Mouse (Mus musculus): ENCODE data around the gene Neu3. TPM values are rescaled to one million over a fixed set of nuclear protein-coding genes. Genes with fewer than 3 reads are reported as not detected.
"Not testable (repeated sequence)": the region's sequence is repeated elsewhere in the genome, so short reads cannot be mapped to it uniquely, and the experiment has no call there.

The Neu3 gene
- total and polyA plus RNA-seq, 2 experiments from 2014 or later: 3.0 to 4.7 TPM

GRCm38 (mm10) chr7:99823045-99823663, 5.1 kb downstream of the Neu3 start:
- Histone ChIP-seq H3K27ac (ENCODE audit: low read depth) (0 out of 2 replicates have a peak overlapping the region, but pooled peaks have one; percentile 45), H3K27me3 (ENCODE audit: control insufficient read depth, insufficient read depth, low read length) (no peaks in the 10 kb centered on the region), H3K36me3 (replicated peaks; ENCODE audit: control insufficient read depth, insufficient read depth, low read length) (no peaks in the 10 kb centered on the region), H3K4me2 (ENCODE audit: low read depth, low read length) (no peak overlapping the region), H3K4me1 (ENCODE audit: control insufficient read depth, insufficient read depth) (peaks cover 32% of the 10 kb centered on the region), H3K4me3 (ENCODE audit: low read depth, low read length) (no peak overlapping the region), H3K9ac (replicated peaks; ENCODE audit: low read depth, low read length) (no peak overlapping the region), H3K9me3 (replicated peaks; ENCODE audit: control insufficient read depth, low read length) (no peaks in the 10 kb centered on the region)
- DNase-seq (ENCODE audit: low spot score) (no peak), ATAC-seq (ENCODE audit: insufficient read depth, low read depth) (no peak)
- WGBS: 76% methylated on average over 10 of the region's 10 CpGs
- TF ChIP-seq CTCF (IDR thresholded peaks at IDR 0.05; ENCODE audit: low read depth) (no peak), EP300 (IDR thresholded peaks at IDR 0.05; ENCODE audit: low read depth) (no peak)

- Histone ChIP-seq H3K27ac (ENCODE audit: low read depth) (peak overlapping the region; percentile 45; the same call in 1 of the 2 replicates), H3K9me3 (replicated peaks; ENCODE audit: control insufficient read depth, low read length) (no peaks in the 10 kb centered on the region), H3K4me3 (ENCODE audit: low read depth, low read length) (no peak overlapping the region), H3K4me1 (ENCODE audit: control insufficient read depth, insufficient read depth) (peaks cover 26% of the 10 kb centered on the region), H3K36me3 (replicated peaks; ENCODE audit: control insufficient read depth, insufficient read depth, low read length) (no peaks in the 10 kb centered on the region), H3K27me3 (ENCODE audit: control insufficient read depth, insufficient read depth, low read length) (no peaks in the 10 kb centered on the region), H3K9ac (replicated peaks; ENCODE audit: low read depth, low read length) (no peak overlapping the region), H3K4me2 (ENCODE audit: low read depth, low read length) (no peak overlapping the region)
- DNase-seq (ENCODE audit: low spot score) (no peak), ATAC-seq (ENCODE audit: insufficient read depth, low read depth) (peak; percentile 57)
- 58% methylated on average over 5 of the region's 5 CpGs for WGBS
- TF ChIP-seq CTCF (IDR thresholded peaks at IDR 0.05; ENCODE audit: low read depth): no peak
- no peak for TF ChIP-seq EP300 (IDR thresholded peaks at IDR 0.05; ENCODE audit: low read depth)
These were observed 5.8 kb downstream of the Neu3 start for GRCm38 (mm10) chr7:99822426-99822825.

GRCm38 (mm10) chr7:99821953-99822352, 6.3 kb downstream of the Neu3 start:
- no peak overlapping the region for H3K9ac ChIP-seq (replicated peaks; ENCODE audit: low read depth, low read length)
- no peak overlapping the region for H3K4me3 ChIP-seq (ENCODE audit: low read depth, low read length)
- H3K4me1 ChIP-seq (ENCODE audit: control insufficient read depth, insufficient read depth): peaks cover 26% of the 10 kb centered on the region
- DNase-seq (ENCODE audit: low spot score) (no peak), ATAC-seq (ENCODE audit: insufficient read depth, low read depth) (no peak)
- H3K36me3 ChIP-seq (replicated peaks; ENCODE audit: control insufficient read depth, insufficient read depth, low read length): no peaks in the 10 kb centered on the region
- no peaks in the 10 kb centered on the region for H3K9me3 ChIP-seq (replicated peaks; ENCODE audit: control insufficient read depth, low read length)
- no peaks in the 10 kb centered on the region for H3K27me3 ChIP-seq (ENCODE audit: control insufficient read depth, insufficient read depth, low read length)
- no peak overlapping the region for H3K4me2 ChIP-seq (ENCODE audit: low read depth, low read length)
- peak overlapping the region; percentile 45; the same call in 1 of the 2 replicates for H3K27ac ChIP-seq (ENCODE audit: low read depth)
- no peak for TF ChIP-seq EP300 (IDR thresholded peaks at IDR 0.05; ENCODE audit: low read depth)
- TF ChIP-seq CTCF (IDR thresholded peaks at IDR 0.05; ENCODE audit: low read depth): no peak
- 62% methylated on average over 2 of the region's 2 CpGs for WGBS

GRCm38 (mm10) chr7:99818181-99818725, 10.0 kb downstream of the Neu3 start:
- not testable (repeated sequence) for H3K4me1 ChIP-seq (ENCODE audit: control insufficient read depth, insufficient read depth); H3K9ac ChIP-seq (replicated peaks; ENCODE audit: low read depth, low read length); DNase-seq (ENCODE audit: low spot score); ATAC-seq (ENCODE audit: insufficient read depth, low read depth); H3K9me3 ChIP-seq (replicated peaks; ENCODE audit: control insufficient read depth, low read length); H3K36me3 ChIP-seq (replicated peaks; ENCODE audit: control insufficient read depth, insufficient read depth, low read length); H3K27me3 ChIP-seq (ENCODE audit: control insufficient read depth, insufficient read depth, low read length)
- 27% methylated on average over 9 of the region's 9 CpGs for WGBS
- H3K4me2 ChIP-seq (ENCODE audit: low read depth, low read length): peak overlapping the region; percentile 28; the same call in 1 of the 2 replicates
- peak overlapping the region; percentile 13; the same call in 1 of the 2 replicates for H3K4me3 ChIP-seq (ENCODE audit: low read depth, low read length)
- peak overlapping the region; percentile 74; the same call in 1 of the 2 replicates for H3K27ac ChIP-seq (ENCODE audit: low read depth)

GRCm38 (mm10) chr7:99813394-99813793, 14.8 kb downstream of the Neu3 start:
- ATAC-seq (ENCODE audit: insufficient read depth, low read depth) (no peak), DNase-seq (ENCODE audit: low spot score) (no peak)
- Histone ChIP-seq H3K4me2 (ENCODE audit: low read depth, low read length) (no peak overlapping the region), H3K36me3 (replicated peaks; ENCODE audit: control insufficient read depth, insufficient read depth, low read length) (peaks cover 20% of the 10 kb centered on the region), H3K9ac (replicated peaks; ENCODE audit: low read depth, low read length) (no peak overlapping the region), H3K27ac (ENCODE audit: low read depth) (no peak overlapping the region), H3K9me3 (replicated peaks; ENCODE audit: control insufficient read depth, low read length) (no peaks in the 10 kb centered on the region), H3K27me3 (ENCODE audit: control insufficient read depth, insufficient read depth, low read length) (no peaks in the 10 kb centered on the region), H3K4me1 (ENCODE audit: control insufficient read depth, insufficient read depth) (peaks cover 2% of the 10 kb centered on the region; the same call in 1 of the 2 replicates), H3K4me3 (ENCODE audit: low read depth, low read length) (no peak overlapping the region)
- WGBS: 77% methylated on average over 11 of the region's 11 CpGs
- no peak for TF ChIP-seq EP300 (IDR thresholded peaks at IDR 0.05; ENCODE audit: low read depth)
- peak; percentile 61 for TF ChIP-seq CTCF (IDR thresholded peaks at IDR 0.05; ENCODE audit: low read depth)
